Mouse (Mus musculus) heart, postnatal 0 days (tissue): ENCODE measurements around the gene Ano9. TPM values are rescaled to one million over a fixed set of nuclear protein-coding genes. Genes with fewer than 3 reads are reported as not detected.
A peak's percentile ranks its signal among the peaks of the same experiment; 100 is the strongest.

ENCODE experiments used
- ATAC-seq: fragments of 200-750 bp; cut with Nextera tagmentation; 2 replicates; pipeline ENCODE4 v1.8.0; 2017; ENCODE audit warnings: low read depth, moderate number of reproducible peaks, moderate library complexity; ENCODE audit not compliant: insufficient read depth
- DNase-seq: peaks from one replicate; pipeline ENCODE4 v3.0.0-alpha.2; 2016; ENCODE audit warnings: low spot score
- H3K27ac ChIP-seq: fragments of 300-500 bp; sonication (generic); 2 replicates; pipeline ENCODE4 v1.5.1; 2014; ENCODE audit warnings: low read depth, mild to moderate bottlenecking
- H3K27me3 ChIP-seq: fragments of 300-500 bp; sonication (generic); 2 replicates; pipeline ENCODE4 v1.6.1; 2014; ENCODE audit warnings: low read length, mixed read lengths; ENCODE audit not compliant: control insufficient read depth, insufficient read depth
- H3K36me3 ChIP-seq: fragments of 300-500 bp; sonication (generic); replicated peaks from 2 replicates; pipeline ENCODE4 v1.6.1; 2014; ENCODE audit warnings: low read length, mixed read lengths; ENCODE audit not compliant: control insufficient read depth, insufficient read depth
- H3K4me1 ChIP-seq: fragments of 300-500 bp; sonication (generic); 2 replicates; pipeline ENCODE4 v1.6.1; 2014; ENCODE audit warnings: antibody characterized with exemption; ENCODE audit not compliant: control insufficient read depth, insufficient read depth
- H3K4me2 ChIP-seq: fragments of 300-500 bp; sonication (generic); 2 replicates; pipeline ENCODE4 v1.6.1; 2014; ENCODE audit warnings: low read depth, mild to moderate bottlenecking, low read length, moderate library complexity
- H3K4me3 ChIP-seq: fragments of 300-500 bp; sonication (generic); 2 replicates; pipeline ENCODE4 v1.5.1; 2014; ENCODE audit warnings: low read depth, low read length
- H3K9ac ChIP-seq: fragments of 300-500 bp; sonication (generic); replicated peaks from 2 replicates; pipeline ENCODE4 v1.6.1; 2014; ENCODE audit warnings: low read depth, low read length, mixed read lengths
- H3K9me3 ChIP-seq: fragments of 300-500 bp; sonication (generic); replicated peaks from 2 replicates; pipeline ENCODE4 v1.6.1; 2016; ENCODE audit warnings: low read length; ENCODE audit not compliant: control insufficient read depth
- CTCF ChIP-seq: IDR thresholded peaks from 2 replicates; pipeline ENCODE4 v1.5.1; 2016; ENCODE audit warnings: antibody characterized with exemption, control low read depth, low read depth
- EP300 ChIP-seq: IDR thresholded peaks from 2 replicates; pipeline ENCODE4 v1.6.1; 2016; ENCODE audit warnings: antibody characterized with exemption, low read depth
- WGBS: fragments of 180-500 bp; shearing (Covaris S2); extraction: QIAGEN DNeasy Blood & Tissue Kit; methylation state at CpG from one replicate; pipeline ENCODE4 v1.1.7; 2014; 5-methylcytosine and 5-hydroxymethylcytosine counted together
- polyA plus RNA-seq: library from polyadenylated mRNA; unstranded; fragments of >200 nt; fragmentation: Nextera tagmentation; extraction: Ambion mirVana; gene quantifications from 2 replicates; pipeline ENCODE4 v1.2.1, GENCODE M21; 2015
- total RNA-seq: library from RNA; depleted of rRNA; stranded (reverse); fragments of >200 nt; gene quantifications from 2 replicates; pipeline ENCODE4 v1.2.3, GENCODE M21; 2014; ENCODE audit warnings: low replicate concordance

Ano9 gene
- total and polyA plus RNA-seq, 2 experiments from 2014 or later, result 0.04 TPM; not detected in 1

DNA sequence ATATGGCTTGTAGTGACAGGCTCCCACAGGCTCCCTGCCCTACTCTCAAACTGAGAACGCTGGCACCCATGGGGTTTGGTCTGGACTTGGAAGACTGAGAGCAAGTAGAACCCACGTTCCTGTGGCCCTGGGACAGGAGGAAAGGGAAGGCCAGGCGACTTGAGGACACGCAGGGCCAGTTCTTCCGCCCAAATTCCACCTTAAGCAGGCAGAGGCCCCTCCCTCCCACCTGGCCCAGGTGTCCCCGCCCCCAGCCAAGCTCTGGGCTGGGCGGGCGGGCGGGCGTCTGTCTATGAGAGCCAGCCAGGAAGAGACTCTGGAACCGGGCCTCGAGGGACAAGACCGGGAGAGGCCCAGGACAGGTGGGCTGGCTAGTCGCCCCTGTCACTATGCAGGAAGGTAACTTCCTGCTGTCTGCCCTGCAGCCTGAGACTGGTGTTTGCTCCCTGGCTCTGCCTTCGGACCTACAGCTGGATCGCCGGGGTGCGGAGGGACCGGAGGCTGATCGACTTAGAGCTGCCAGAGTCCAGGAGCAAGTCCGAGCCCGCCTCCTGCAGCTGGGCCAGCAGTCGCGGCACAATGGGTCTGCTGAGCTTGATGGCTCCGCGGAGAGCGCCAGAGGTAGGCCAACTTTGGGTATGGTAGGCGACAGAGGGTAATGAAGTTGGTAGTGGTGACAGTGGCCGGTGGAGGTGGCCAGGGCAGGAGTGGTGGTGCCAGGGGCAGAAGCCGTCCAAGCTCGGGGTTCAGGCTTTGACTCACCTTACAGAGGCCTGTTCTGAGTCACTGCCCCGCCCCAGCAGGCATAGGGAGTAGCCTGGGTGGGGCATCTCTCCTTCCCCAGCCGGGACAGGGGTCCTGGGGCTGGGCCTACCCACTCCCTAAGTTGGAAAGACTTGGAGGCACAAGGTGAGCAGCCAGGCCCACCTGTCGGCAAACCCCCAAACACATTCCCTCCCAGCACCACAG is 37.8 kb downstream of the Ano9 start:
- TF ChIP-seq EP300, result no peak
- no peak for TF ChIP-seq CTCF
- Histone ChIP-seq H3K27me3 (peaks cover 23% of the 10 kb centered on the region), H3K9ac (no peak overlapping the region), H3K4me2 (no peak overlapping the region), H3K36me3 (no peaks in the 10 kb centered on the region), H3K4me1 (no peaks in the 10 kb centered on the region), H3K4me3 (no peak overlapping the region), H3K9me3 (no peaks in the 10 kb centered on the region), H3K27ac (no peak overlapping the region)
- DNase-seq (no peak), ATAC-seq (no peak)
- 34% methylated on average over 34 of the region's 34 CpGs for WGBS

DNA sequence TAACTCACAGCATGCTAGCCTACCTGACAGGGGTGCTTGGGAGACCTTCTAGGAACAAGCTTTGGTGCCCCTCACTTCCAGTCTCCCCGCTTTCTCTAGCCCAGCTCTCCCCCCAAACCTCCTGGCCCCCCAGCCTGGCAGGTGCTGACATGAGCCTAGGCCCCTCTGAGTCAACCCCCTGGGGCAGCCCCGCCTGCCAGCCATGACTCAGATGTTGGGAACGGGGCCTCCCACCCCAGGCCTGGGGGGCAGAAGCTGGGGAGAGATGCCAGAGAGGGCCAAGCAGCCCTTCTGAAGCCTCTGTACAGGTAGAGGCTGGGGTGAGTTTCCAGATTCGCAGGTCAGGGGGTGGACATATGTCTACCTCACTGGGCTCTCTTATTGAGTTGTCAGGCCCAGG is 38.7 kb downstream of the Ano9 start:
- Histone ChIP-seq H3K4me3 (no peak overlapping the region), H3K36me3 (no peaks in the 10 kb centered on the region), H3K27ac (no peak overlapping the region), H3K27me3 (peaks cover 23% of the 10 kb centered on the region), H3K4me2 (no peak overlapping the region), H3K9me3 (no peaks in the 10 kb centered on the region), H3K4me1 (no peaks in the 10 kb centered on the region), H3K9ac (no peak overlapping the region)
- DNase-seq, result no peak
- no peak for TF ChIP-seq CTCF
- TF ChIP-seq EP300, result no peak
- 78% methylated on average over 4 of the region's 4 CpGs for WGBS
- ATAC-seq, result no peak

DNA sequence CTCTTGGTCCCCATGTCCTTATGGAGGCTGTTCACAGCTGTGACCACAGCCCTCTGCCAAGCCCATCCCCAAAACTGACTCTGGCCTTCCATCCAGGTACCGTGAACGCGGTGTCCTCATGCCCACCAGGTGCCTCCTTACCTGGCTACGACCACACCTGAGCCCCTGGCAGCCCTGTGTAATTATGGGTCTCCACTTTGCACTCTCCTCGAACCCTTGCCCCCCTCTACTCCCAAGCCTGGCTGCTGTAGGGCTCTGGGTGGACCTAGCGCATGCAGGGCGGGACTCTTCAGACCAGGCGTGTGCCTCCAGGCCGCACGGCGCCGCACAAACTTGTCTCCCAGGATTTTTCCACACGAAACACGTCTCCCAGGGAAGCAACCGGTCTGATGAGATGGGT is 39.8 kb downstream of the Ano9 start, which contains the start of gene Pkp3:
TSS of gene Pkp3 (plus strand) at position 378 of the 400 bp plus-strand sequence.
- Histone ChIP-seq H3K27ac (no peak within 1 kb of the TSS), H3K4me3 (no peak within 1 kb of the TSS), H3K27me3 (peaks cover 23% of the 10 kb centered on the region), H3K36me3 (no peaks in the 10 kb centered on the region), H3K4me1 (no peaks in the 10 kb centered on the region), H3K9me3 (no peaks in the 10 kb centered on the region), H3K4me2 (no peak within 1 kb of the TSS), H3K9ac (no peak within 1 kb of the TSS)
- ATAC-seq, result no peak
- TF ChIP-seq CTCF (no peak), EP300 (no peak)
- WGBS, result 91% methylated on average over 15 of the region's 15 CpGs
- DNase-seq, result no peak

DNA sequence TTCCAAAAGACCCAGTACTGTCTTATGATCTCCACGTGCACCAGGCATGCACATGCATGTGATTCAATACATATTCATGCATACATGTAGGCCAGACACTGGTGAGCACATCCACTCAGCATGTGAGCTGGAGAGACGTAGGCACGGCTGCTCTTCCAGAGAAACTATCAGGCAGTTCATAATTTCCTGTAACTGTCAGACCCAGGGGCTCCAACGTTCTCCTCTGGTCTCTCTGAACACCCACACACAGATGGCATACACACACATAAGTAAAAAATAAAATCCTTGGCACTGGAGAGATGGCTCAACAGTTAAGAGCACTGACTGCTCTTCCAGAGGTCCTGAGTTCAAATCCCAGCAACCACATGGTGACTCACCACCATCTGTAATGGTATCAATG is 43.8 kb downstream of the Ano9 start:
- TF ChIP-seq CTCF, result no peak
- TF ChIP-seq EP300, result no peak
- Histone ChIP-seq H3K36me3 (no peaks in the 10 kb centered on the region), H3K27ac (no peak overlapping the region), H3K4me2 (no peak overlapping the region), H3K9me3 (no peaks in the 10 kb centered on the region), H3K4me1 (peaks cover 4% of the 10 kb centered on the region), H3K27me3 (peaks cover 37% of the 10 kb centered on the region), H3K4me3 (no peak overlapping the region), H3K9ac (no peak overlapping the region)
- WGBS, result 71% methylated on average over 4 of the region's 4 CpGs
- DNase-seq (no peak), ATAC-seq (no peak)

DNA sequence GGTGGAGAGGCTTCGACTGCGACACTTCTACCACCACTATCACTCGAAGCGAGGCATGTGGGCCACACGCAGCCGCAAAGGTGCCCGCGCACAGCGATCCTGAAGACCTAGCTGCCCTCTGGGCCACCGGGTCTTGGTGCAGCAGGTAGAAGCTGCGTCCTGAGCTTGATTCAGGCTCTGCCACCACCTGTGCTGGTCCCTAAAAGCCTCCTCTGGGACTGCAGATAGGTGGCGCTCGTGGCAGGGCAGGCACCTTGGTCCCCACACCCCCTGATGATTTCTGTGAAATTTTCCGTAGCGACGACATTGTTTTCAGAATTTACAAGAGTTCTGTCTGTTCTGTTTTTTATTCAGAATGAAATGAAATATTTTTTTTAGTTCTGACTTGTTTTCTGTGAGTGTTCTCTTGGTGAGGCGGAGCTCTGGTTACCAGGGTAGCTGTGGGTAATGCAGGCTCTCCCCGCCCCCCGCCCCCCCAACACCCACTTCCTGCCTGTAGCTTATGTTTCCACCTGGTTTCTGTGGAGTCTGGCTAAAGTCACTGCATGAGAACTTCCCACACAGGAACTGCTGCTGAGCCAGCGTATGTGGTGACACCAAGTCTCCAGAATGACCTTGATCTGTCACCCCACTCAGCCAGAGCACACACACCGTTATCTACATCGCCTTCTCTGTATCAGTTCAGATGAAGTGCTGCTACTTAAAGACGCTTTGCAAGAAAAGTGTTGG is 45.4 kb downstream of the Ano9 start:
- no peak for ATAC-seq
- Histone ChIP-seq H3K27me3 (peaks cover 48% of the 10 kb centered on the region), H3K36me3 (no peaks in the 10 kb centered on the region), H3K4me2 (no peak overlapping the region), H3K9me3 (no peaks in the 10 kb centered on the region), H3K27ac (no peak overlapping the region), H3K4me3 (no peak overlapping the region), H3K9ac (no peak overlapping the region), H3K4me1 (peaks cover 4% of the 10 kb centered on the region)
- peak; percentile 49 for TF ChIP-seq CTCF
- no peak for TF ChIP-seq EP300
- WGBS, result 17% methylated on average over 23 of the region's 23 CpGs
- DNase-seq, result no peak
